Mouse (Mus musculus) adrenal gland, postnatal 36 days (tissue): ENCODE results near the gene Ccni. TPM values are rescaled to one million over a fixed set of nuclear protein-coding genes. Genes with fewer than 3 reads are reported as not detected.

ENCODE experiments used
- DNase-seq, 2 experiments: peaks; one replicate each; pipeline ENCODE4 v3.0.0; 2021; ENCODE audit warnings: mixed read lengths in 1 of 2
- total RNA-seq, 2 experiments: library from RNA; stranded (reverse); gene quantifications; 2 replicates each; pipeline ENCODE4 v1.2.3; 2021

Ccni gene
- total RNA-seq, 2 experiments from 2014 or later: 213 to 239 TPM

DNA sequence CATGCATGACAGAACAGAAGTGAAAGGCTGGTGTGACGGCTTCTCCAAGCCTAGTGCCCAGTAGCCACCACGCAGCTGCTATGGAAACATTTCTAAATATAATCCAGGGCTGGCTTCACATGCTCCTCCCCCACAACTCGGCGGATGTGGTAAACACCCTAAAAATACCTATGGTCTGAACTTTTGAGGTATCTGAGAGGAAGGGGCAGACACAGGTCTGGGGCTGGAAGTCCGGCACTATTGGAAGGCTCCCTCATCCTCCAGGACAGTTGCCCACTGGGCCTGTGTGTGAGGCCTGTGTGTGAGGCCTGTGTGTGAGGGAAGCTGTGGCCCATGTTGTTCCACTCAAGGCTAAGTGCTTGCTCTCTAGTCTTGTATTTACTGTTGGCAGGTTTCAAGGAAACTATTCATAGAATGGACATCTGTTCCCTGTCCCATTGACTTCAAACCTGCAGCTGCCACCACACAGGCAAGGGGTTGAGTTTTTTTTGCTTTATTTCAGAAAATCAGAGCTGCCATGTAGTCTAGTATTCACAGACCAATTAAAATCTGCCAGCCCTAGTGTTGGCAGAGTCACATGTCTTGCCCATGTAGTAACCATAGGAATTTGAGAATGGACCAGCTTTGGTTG lies 69.2 kb downstream of the Ccni start:
- no peak for DNase-seq

DNA sequence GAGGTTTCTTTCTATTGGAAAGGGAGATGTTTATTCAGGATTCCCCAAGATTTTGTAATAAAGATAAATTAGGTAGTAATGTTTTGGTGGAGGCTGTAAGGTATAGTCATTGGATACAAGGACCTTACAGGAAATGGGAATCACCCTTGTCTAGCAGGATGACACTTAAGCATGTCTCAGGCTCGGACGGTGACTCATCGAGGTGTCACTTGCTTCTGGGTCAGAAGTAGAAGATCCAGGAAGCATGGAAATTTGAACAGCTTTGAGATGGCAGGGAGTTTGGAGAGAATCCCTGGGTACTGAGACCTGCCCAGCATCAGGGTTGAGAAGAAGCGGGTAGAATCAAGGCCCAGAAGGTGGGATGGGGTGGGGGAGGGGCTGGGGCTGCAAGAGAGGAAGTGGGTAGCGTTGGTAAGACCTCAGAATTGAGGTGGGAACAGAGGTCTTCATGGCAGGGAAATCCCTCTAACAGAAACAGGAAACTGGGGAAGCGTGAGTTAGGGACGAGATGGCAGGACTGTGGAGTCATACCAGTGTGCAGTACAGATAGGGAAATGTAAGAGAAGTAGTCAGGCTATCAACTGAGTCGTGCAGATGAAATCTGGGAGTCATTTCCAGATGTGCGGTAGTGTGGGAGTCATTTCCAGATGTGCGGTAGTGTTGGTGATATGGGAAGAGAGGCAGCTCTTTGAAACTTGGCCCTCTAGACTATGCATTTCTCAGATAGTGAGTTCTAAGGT lies 70.8 kb downstream of the Ccni start:
- no peak for DNase-seq

DNA sequence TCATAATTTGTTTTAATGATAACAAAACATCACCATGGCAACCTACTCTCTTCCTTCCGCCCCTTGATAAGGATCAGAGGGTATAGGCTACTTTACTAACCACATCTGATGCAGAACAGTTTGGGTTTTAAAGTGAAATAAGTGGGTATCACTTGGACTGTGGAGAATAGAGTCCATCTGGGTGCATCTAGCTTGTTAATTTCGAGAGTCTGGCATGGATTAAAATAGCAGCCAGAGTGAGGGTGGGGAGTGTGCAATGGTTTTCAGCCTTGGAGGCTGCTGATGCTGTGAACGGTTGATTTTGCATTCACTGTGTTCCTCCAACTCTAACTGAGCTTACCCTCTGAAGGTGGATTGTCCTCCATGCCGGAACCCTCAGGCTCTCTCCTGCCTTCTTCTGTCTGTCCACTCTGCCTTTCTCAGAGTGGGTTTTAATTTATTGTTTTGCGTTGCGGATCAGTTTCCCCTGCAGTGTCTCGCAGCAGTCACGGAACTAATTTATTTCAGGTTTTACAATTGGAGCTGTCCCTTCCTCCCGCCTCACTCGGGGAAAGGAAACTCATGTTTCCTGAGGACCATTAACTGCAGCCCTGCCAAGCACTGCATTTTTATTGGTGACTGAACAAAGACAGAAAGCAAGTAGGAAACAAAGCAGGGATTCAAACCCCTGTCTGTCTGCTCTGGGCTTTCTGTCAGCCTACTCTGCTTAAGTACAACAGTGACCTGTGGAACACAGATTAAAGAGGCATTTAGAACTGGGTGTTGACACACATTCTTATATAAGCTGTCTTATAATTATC lies 72.7 kb downstream of the Ccni start:
- no peak for DNase-seq

Other genes with a start within 250 kb of the Ccni start
- gene Sowahb, start 161.5 kb downstream of the Ccni start, total RNA-seq: not detected
- 10 to 100 TPM; 37.0 to 46.9 TPM for gene Sept11, start 113.1 kb downstream of the Ccni start, total RNA-seq
- 1 to 10 TPM in 1 of 2 experiments, under 1 TPM in 1; 0.86 to 1.5 TPM for gene 2010109A12Rik, start within 50 bp of the Ccni start, total RNA-seq
- 10 to 100 TPM; 23.4 to 32.6 TPM for gene Ccng2, start 60.8 kb upstream of the Ccni start, total RNA-seq